Mouse (Mus musculus) lung, embryonic 14.5 days (tissue): Measurements from ENCODE around the gene Gpr141. TPM values are rescaled to one million over a fixed set of nuclear protein-coding genes. Genes with fewer than 3 reads are reported as not detected.
A peak's percentile ranks its signal among the peaks of the same experiment; 100 is the strongest.

Experiments used
- ATAC-seq: fragments of 200-750 bp; cut with Nextera tagmentation; 2 replicates; pipeline ENCODE4 v1.8.0; 2017; ENCODE audit warnings: mild to moderate bottlenecking, moderate TSS enrichment, moderate library complexity; ENCODE audit not compliant: insufficient read depth
- DNase-seq: peaks from one replicate; pipeline ENCODE4 v3.0.0-alpha.2; 2015
- H3K27ac ChIP-seq: fragments of 300-500 bp; sonication (generic); 2 replicates; pipeline ENCODE4 v1.5.1; 2014; ENCODE audit warnings: low read depth, mild to moderate bottlenecking, moderate library complexity
- H3K27me3 ChIP-seq: fragments of 300-500 bp; sonication (generic); 2 replicates; pipeline ENCODE4 v1.6.1; 2014; ENCODE audit warnings: low read length, control low read depth; ENCODE audit not compliant: insufficient read depth
- H3K36me3 ChIP-seq: fragments of 300-500 bp; sonication (generic); 2 replicates; pipeline ENCODE4 v1.6.1; 2014; ENCODE audit warnings: control low read depth; ENCODE audit not compliant: insufficient read depth
- H3K4me1 ChIP-seq: fragments of 300-500 bp; sonication (generic); 2 replicates; pipeline ENCODE4 v1.6.1; 2014; ENCODE audit warnings: antibody characterized with exemption, control low read depth; ENCODE audit not compliant: insufficient read depth
- H3K4me2 ChIP-seq: fragments of 300-500 bp; sonication (generic); 2 replicates; pipeline ENCODE4 v1.6.1; 2014; ENCODE audit warnings: mild to moderate bottlenecking
- H3K4me3 ChIP-seq: fragments of 300-500 bp; sonication (generic); 2 replicates; pipeline ENCODE4 v1.5.1; 2014; ENCODE audit warnings: low read depth, low read length
- H3K9ac ChIP-seq: fragments of 300-500 bp; sonication (generic); 2 replicates; pipeline ENCODE4 v1.6.1; 2014
- H3K9me3 ChIP-seq: fragments of 300-500 bp; sonication (generic); 2 replicates; pipeline ENCODE4 v1.6.1; 2016; ENCODE audit warnings: low read depth, low read length, control low read depth
- CTCF ChIP-seq: IDR thresholded peaks from 2 replicates; pipeline ENCODE4 v1.5.1; 2016; ENCODE audit warnings: antibody characterized with exemption, low read depth
- WGBS: fragments of 180-500 bp; shearing (Covaris S2); extraction: QIAGEN DNeasy Blood & Tissue Kit; methylation state at CpG from one replicate; pipeline ENCODE4 v1.1.7; 2014; 5-methylcytosine and 5-hydroxymethylcytosine counted together
- polyA plus RNA-seq: library from polyadenylated mRNA; unstranded; fragments of >200 nt; fragmentation: Nextera tagmentation; extraction: Ambion mirVana; gene quantifications from 2 replicates; pipeline ENCODE4 v1.2.1, GENCODE M21; 2014

Gpr141 gene
- 0.64 and 1.2 TPM in 2 replicates for polyA plus RNA-seq

GRCm38 (mm10) chr13:19824071-19824470 lies at the start of gene Gpr141:
Gpr141 (minus strand) TSS chr13:19824257.
- H3K4me2 ChIP-seq = no peak within 1 kb of the TSS
- ATAC-seq = no peak
- no peak within 1 kb of the TSS for H3K27ac ChIP-seq
- H3K4me3 ChIP-seq = no peak within 1 kb of the TSS
- no peaks in the 10 kb centered on the region for H3K9me3 ChIP-seq
- no peaks in the 10 kb centered on the region for H3K27me3 ChIP-seq
- WGBS = 41% methylated on average over 3 of the region's 3 CpGs
- no peak within 1 kb of the TSS for H3K9ac ChIP-seq
- no peak for TF ChIP-seq CTCF
- H3K36me3 ChIP-seq = no peaks in the 10 kb centered on the region
- DNase-seq = peak; percentile 5
- no peaks in the 10 kb centered on the region for H3K4me1 ChIP-seq

GRCm38 (mm10) chr13:19864241-19864640 lies 40.2 kb upstream of the Gpr141 start:
- no peaks in the 10 kb centered on the region for H3K9me3 ChIP-seq
- no peaks in the 10 kb centered on the region for H3K4me1 ChIP-seq
- H3K27me3 ChIP-seq = no peaks in the 10 kb centered on the region
- no peak for TF ChIP-seq CTCF
- H3K27ac ChIP-seq = no peak overlapping the region
- H3K4me2 ChIP-seq = no peak overlapping the region
- DNase-seq = no peak
- H3K4me3 ChIP-seq = no peak overlapping the region
- no peaks in the 10 kb centered on the region for H3K36me3 ChIP-seq
- ATAC-seq = no peak
- H3K9ac ChIP-seq = no peak overlapping the region

- DNase-seq = peak; percentile 21
- 54% methylated on average over 9 of the region's 9 CpGs for WGBS
- TF ChIP-seq CTCF = no peak
- Histone ChIP-seq H3K4me3 (no peak overlapping the region), H3K9me3 (no peaks in the 10 kb centered on the region), H3K36me3 (no peaks in the 10 kb centered on the region), H3K9ac (no peak overlapping the region), H3K4me2 (no peak overlapping the region), H3K27ac (no peak overlapping the region), H3K4me1 (no peaks in the 10 kb centered on the region), H3K27me3 (no peaks in the 10 kb centered on the region)
- no peak for ATAC-seq
These were observed 30.7 kb upstream of the Gpr141 start for GRCm38 (mm10) chr13:19854629-19855333.

- Histone ChIP-seq H3K27me3 (no peaks in the 10 kb centered on the region), H3K4me2 (no peak overlapping the region), H3K36me3 (no peaks in the 10 kb centered on the region), H3K4me1 (no peaks in the 10 kb centered on the region), H3K27ac (no peak overlapping the region), H3K4me3 (no peak overlapping the region), H3K9ac (no peak overlapping the region), H3K9me3 (no peaks in the 10 kb centered on the region)
- ATAC-seq (no peak), DNase-seq (no peak)
- 59% methylated on average over 2 of the region's 2 CpGs for WGBS
- TF ChIP-seq CTCF = no peak
These were observed 30.0 kb upstream of the Gpr141 start for GRCm38 (mm10) chr13:19854049-19854448.

GRCm38 (mm10) chr13:19843448-19843847 lies 19.4 kb upstream of the Gpr141 start:
- Histone ChIP-seq H3K27me3 (no peaks in the 10 kb centered on the region), H3K9ac (no peak overlapping the region), H3K4me2 (no peak overlapping the region), H3K9me3 (no peaks in the 10 kb centered on the region), H3K36me3 (no peaks in the 10 kb centered on the region), H3K4me3 (no peak overlapping the region), H3K4me1 (no peaks in the 10 kb centered on the region), H3K27ac (no peak overlapping the region)
- DNase-seq (no peak), ATAC-seq (no peak)
- TF ChIP-seq CTCF = no peak
- WGBS = 93% methylated on average over 2 of the region's 2 CpGs

GRCm38 (mm10) chr13:19842707-19843106 lies 18.6 kb upstream of the Gpr141 start:
- Histone ChIP-seq H3K4me3 (no peak overlapping the region), H3K27ac (no peak overlapping the region), H3K36me3 (no peaks in the 10 kb centered on the region), H3K9ac (no peak overlapping the region), H3K4me1 (no peaks in the 10 kb centered on the region), H3K27me3 (no peaks in the 10 kb centered on the region), H3K4me2 (no peak overlapping the region), H3K9me3 (no peaks in the 10 kb centered on the region)
- TF ChIP-seq CTCF = no peak
- DNase-seq = no peak
- ATAC-seq = no peak
- WGBS = 69% methylated on average over 3 of the region's 3 CpGs

- DNase-seq = no peak
- no peaks in the 10 kb centered on the region for H3K27me3 ChIP-seq
- no peaks in the 10 kb centered on the region for H3K36me3 ChIP-seq
- no peak overlapping the region for H3K9ac ChIP-seq
- H3K9me3 ChIP-seq = no peaks in the 10 kb centered on the region
- H3K27ac ChIP-seq = no peak overlapping the region
- TF ChIP-seq CTCF = no peak
- no peak for ATAC-seq
- 75% methylated on average over 5 of the region's 5 CpGs for WGBS
- H3K4me3 ChIP-seq = no peak overlapping the region
- no peaks in the 10 kb centered on the region for H3K4me1 ChIP-seq
- H3K4me2 ChIP-seq = no peak overlapping the region
These were observed 17.6 kb upstream of the Gpr141 start for GRCm38 (mm10) chr13:19841615-19842014.

- Histone ChIP-seq H3K9me3 (no peaks in the 10 kb centered on the region), H3K27me3 (no peaks in the 10 kb centered on the region), H3K4me3 (no peak overlapping the region), H3K4me2 (no peak overlapping the region), H3K4me1 (no peaks in the 10 kb centered on the region), H3K27ac (no peak overlapping the region), H3K36me3 (no peaks in the 10 kb centered on the region), H3K9ac (no peak overlapping the region)
- DNase-seq = no peak
- no peak for TF ChIP-seq CTCF
- WGBS = 44% methylated on average over 1 of the region's 1 CpGs
- no peak for ATAC-seq
These were observed 16.1 kb upstream of the Gpr141 start for GRCm38 (mm10) chr13:19840206-19840605.
